In genomic region chr17:5004266-5004665, GRCm38 (mm10) we compare ENCODE assay signal across 13 mouse cellular contexts. TPM values are rescaled to one million over a fixed set of nuclear protein-coding genes. Genes with fewer than 3 reads are reported as not detected.
DNase-seq lines count a peak whose midpoint lies in the region; ATAC-seq and TF ChIP-seq lines count a peak whose summit lies in the region.
"Had no signal": no experiment of that assay in that cellular context is flagged by ENCODE, and none has a peak within 500 bp of the region (broad histone marks: within the 10 kb centered on the region; RNA-seq: fewer than 3 reads in every experiment).

No protein-coding gene starts in this region.

- peak; percentile 48 for DNase-seq in forebrain, embryonic 11.5 days (ENCODE audit: low spot score)
- no peak for DNase-seq in forebrain, embryonic 10.5 days (ENCODE audit: extremely low spot score, low spot score)
- DNase-seq in layer of hippocampus, adult 2 months (ENCODE audit: low spot score in 2 of 2) = no peak
- DNase-seq in layer of hippocampus, postnatal 14 days (ENCODE audit: low spot score in 2 of 2) = no peak
- DNase-seq in urinary bladder, adult 2 months (ENCODE audit: low spot score) = peak; percentile 6
- no peak for DNase-seq in urinary bladder, adult 18-20 months (ENCODE audit: low spot score in 2 of 2)
- DNase-seq in cerebellum, postnatal 10 days = no peak
- no peak for DNase-seq in kidney, postnatal 10 days
- DNase-seq: cerebellum, postnatal 14 days; gastrocnemius, postnatal 36 days; kidney, postnatal 36 days had no signal

- H3K27me3 ChIP-seq in forebrain, embryonic 11.5 days (ENCODE audit: control insufficient read depth, insufficient read depth, low read length) = no peaks in the 10 kb centered on the region
- no peaks in the 10 kb centered on the region for H3K27me3 ChIP-seq in forebrain, embryonic 10.5 days (ENCODE audit: poor library complexity, severe bottlenecking)

- H3K4me1 ChIP-seq in forebrain, embryonic 11.5 days (replicated peaks; ENCODE audit: control insufficient read depth, insufficient read depth, low read length) = peaks cover 30% of the 10 kb centered on the region
- H3K4me1 ChIP-seq in forebrain, embryonic 10.5 days = peaks cover 99% of the 10 kb centered on the region

- 58% methylated on average over 8 of the region's 8 CpGs for WGBS in forebrain, embryonic 11.5 days
- 62% methylated on average over 8 of the region's 8 CpGs for WGBS in forebrain, embryonic 10.5 days

- TF ChIP-seq CTCF in layer of hippocampus, adult 2 months (conservative IDR thresholded peaks at IDR 0.05) = no peak

- no peaks in the 10 kb centered on the region for H3K36me3 ChIP-seq in forebrain, embryonic 11.5 days (ENCODE audit: control insufficient read depth, insufficient read depth, low read length)
- no peaks in the 10 kb centered on the region for H3K36me3 ChIP-seq in forebrain, embryonic 10.5 days (replicated peaks)

- H3K4me2 ChIP-seq in forebrain, embryonic 11.5 days (ENCODE audit: low read depth, low read length, severe bottlenecking) = no peak overlapping the region

- ATAC-seq in forebrain, embryonic 11.5 days (replicated peaks; ENCODE audit: low FRiP score) = no peak
- ATAC-seq: activated CD4-positive, CD25-positive, alpha-beta regulatory T cell, adult 4 months had no signal

- no peaks in the 10 kb centered on the region for H3K9me3 ChIP-seq in forebrain, embryonic 11.5 days (ENCODE audit: control insufficient read depth, low read length)
- H3K9me3 ChIP-seq in forebrain, embryonic 10.5 days = no peaks in the 10 kb centered on the region
- H3K9me3 ChIP-seq: G1E had no signal

- H3K9ac ChIP-seq in forebrain, embryonic 11.5 days (ENCODE audit: low read length) = no peak overlapping the region

- H3K27ac ChIP-seq in forebrain, embryonic 11.5 days (ENCODE audit: low read depth, low read length) = no peak overlapping the region
- no peak overlapping the region for H3K27ac ChIP-seq in forebrain, embryonic 10.5 days
- H3K27ac ChIP-seq in layer of hippocampus, adult 2 months = peak overlapping the region; percentile 100; the same call in 1 of the 2 replicates

- H3K4me3 ChIP-seq in forebrain, embryonic 11.5 days (ENCODE audit: low read depth, low read length) = no peak overlapping the region
- H3K4me3 ChIP-seq in forebrain, embryonic 10.5 days = no peak overlapping the region
- H3K4me3 ChIP-seq in layer of hippocampus, adult 2 months = no peak overlapping the region; the same call in 1 of the 2 replicates

RNA-seq across cellular contexts. Expression of gene Arid1b, which starts 10.1 kb away (rescaled TPM):
- polyA plus RNA-seq in forebrain, embryonic 11.5 days (2014; fragmentation: Nextera tagmentation; extraction: Ambion mirVana) = 15.5 and 16.3 TPM in 2 replicates
- 9.1 and 9.6 TPM in 2 replicates for polyA plus RNA-seq in forebrain, embryonic 10.5 days (2016; fragmentation: Nextera tagmentation; extraction: Ambion mirVana)
- 100 to 1,000 TPM; 114 to 119 TPM for total RNA-seq in layer of hippocampus, adult 2 months (2021)
- total RNA-seq in layer of hippocampus, postnatal 14 days (2021) = 10 to 100 TPM; 83.5 to 95.2 TPM
- 10.8 and 19.0 TPM in 2 replicates for polyA plus RNA-seq in urinary bladder, adult 2 months (2012; rRNA removed)

Comparison
In these comparisons a context has a peak if more than half of its experiments do, and no peak if none do; other contexts are left out.
1. DNase-seq: peak in forebrain, embryonic 11.5 days (single experiment) and urinary bladder, adult 2 months (single experiment); none in forebrain, embryonic 10.5 days (single experiment), layer of hippocampus, adult 2 months (0 of 2), layer of hippocampus, postnatal 14 days (0 of 2), urinary bladder, adult 18-20 months (0 of 2), cerebellum, postnatal 10 days (0 of 2) and kidney, postnatal 10 days (single experiment).